Mouse (Mus musculus): ENCODE measurements around the gene Usp12. TPM values are rescaled to one million over a fixed set of nuclear protein-coding genes. Genes with fewer than 3 reads are reported as not detected.

Gene Usp12
- 4.2 and 7.3 TPM in 2 replicates for polyA plus RNA-seq (2012; ENCODE audit: low replicate concordance)

DNA sequence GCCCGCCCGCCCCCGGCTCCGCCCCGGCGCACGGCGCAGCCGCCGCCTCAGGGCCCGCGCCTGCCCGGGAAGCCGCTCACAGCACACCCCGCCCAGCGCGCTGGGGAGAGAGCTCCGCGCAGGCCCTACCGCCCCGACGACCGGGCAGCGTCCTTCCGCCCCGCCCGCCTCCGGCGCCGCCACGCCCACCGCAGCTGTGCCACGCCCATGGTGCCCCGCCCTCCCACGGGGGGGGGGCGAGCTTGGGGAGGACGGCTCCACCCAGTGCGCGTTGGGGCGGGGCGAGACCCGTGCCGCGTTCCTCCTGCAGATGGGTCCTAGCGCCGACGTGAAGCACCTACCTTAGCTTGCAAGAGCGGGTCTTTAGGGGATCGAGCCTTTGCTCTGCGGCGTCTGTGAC, at the start of gene Usp12:
Gene Usp12 (minus strand): TSS at position 154 of the 400 bp plus-strand sequence.

GRCm38 (mm10) chr5:146832769-146833448, 38.1 kb upstream of the Usp12 start, which contains the start of gene Rpl21:
Gene Rpl21, plus strand, starts transcription at chr5:146832890.

Other genes with a start within 250 kb of the Usp12 start
- gene Gm3415, start 238.9 kb downstream of the Usp12 start, polyA plus RNA-seq (2012; ENCODE audit: low replicate concordance), result not detected in 2 replicates
- not detected in 2 replicates for gene Gpr12, start 209.8 kb downstream of the Usp12 start, polyA plus RNA-seq (2012; ENCODE audit: low replicate concordance)
- gene Rpl21, start 37.9 kb upstream of the Usp12 start, polyA plus RNA-seq (2012; ENCODE audit: low replicate concordance), result 19.7 and 36.0 TPM in 2 replicates
- 1.0 and 1.8 TPM in 2 replicates for gene Rasl11a, start 50.1 kb upstream of the Usp12 start, polyA plus RNA-seq (2012; ENCODE audit: low replicate concordance)
- gene Gtf3a, start 153.7 kb upstream of the Usp12 start, polyA plus RNA-seq (2012; ENCODE audit: low replicate concordance), result 102 and 124 TPM in 2 replicates
- 1.1 and 7.1 TPM in 2 replicates for gene Mtif3, start 168.8 kb upstream of the Usp12 start, polyA plus RNA-seq (2012; ENCODE audit: low replicate concordance)

All from leukemia stem cell, adult 10-12 weeks (primary cell).